Mouse (Mus musculus) CH12.LX (cell line): Measurements from ENCODE around the gene Taco1.
"Not testable (repeated sequence)": the region's sequence is repeated elsewhere in the genome, so short reads cannot be mapped to it uniquely, and the experiment has no call there.

Experiments
- CHD2 ChIP-seq: IDR thresholded peaks from 2 replicates; pipeline ENCODE4 v1.6.1; 2011; ENCODE audit warnings: low read length, improper control_type of control experiment
- CTCF ChIP-seq, 2 experiments: IDR thresholded peaks in 1 of 2; conservative IDR thresholded peaks in 1 of 2; 2 replicates each; pipeline ENCODE4 v1.5.1; 2011 to 2012; ENCODE audit warnings: low read depth in 2 of 2, low read length in 2 of 2, improper control_type of control experiment in 1 of 2, inconsistent platforms in 1 of 2, mild to moderate bottlenecking in 1 of 2, moderate library complexity in 1 of 2
- EP300 ChIP-seq: IDR thresholded peaks from 2 replicates; pipeline ENCODE4 v1.6.1; 2011; ENCODE audit warnings: low read length, improper control_type of control experiment
- ETS1 ChIP-seq: conservative IDR thresholded peaks from 2 replicates; pipeline ENCODE4 v1.6.1; 2012; ENCODE audit warnings: low read depth, mild to moderate bottlenecking, inconsistent platforms, low read length, improper control_type of control experiment, moderate library complexity
- MAFK ChIP-seq: IDR thresholded peaks from 2 replicates; pipeline ENCODE4 v1.6.1; 2011; ENCODE audit warnings: low read length, improper control_type of control experiment; ENCODE audit not compliant: insufficient replicate concordance
- MEF2A ChIP-seq: IDR thresholded peaks from 2 replicates; pipeline ENCODE4 v1.6.1; 2014; ENCODE audit warnings: low read depth, mild to moderate bottlenecking, inconsistent platforms, low read length, improper control_type of control experiment, borderline replicate concordance
- NELFE ChIP-seq: IDR thresholded peaks from 2 replicates; pipeline ENCODE4 v1.6.1; 2011; ENCODE audit warnings: low read depth, low read length, improper control_type of control experiment
- POLR2A ChIP-seq: IDR thresholded peaks from 2 replicates; pipeline ENCODE4 v1.6.1; 2011; ENCODE audit warnings: low read depth, mild to moderate bottlenecking, improper control_type of control experiment, low read length
- RAD21 ChIP-seq: IDR thresholded peaks from 2 replicates; pipeline ENCODE4 v1.6.1; 2011; ENCODE audit warnings: low read depth, mild to moderate bottlenecking, low read length, improper control_type of control experiment, moderate library complexity
- RCOR1 ChIP-seq: conservative IDR thresholded peaks from 2 replicates; pipeline ENCODE4 v1.6.1; 2012; ENCODE audit warnings: low read depth, mild to moderate bottlenecking, inconsistent platforms, low read length, improper control_type of control experiment
- SIN3A ChIP-seq: IDR thresholded peaks from 2 replicates; pipeline ENCODE4 v1.6.1; 2012; ENCODE audit warnings: low read length, improper control_type of control experiment, inconsistent platforms
- TBP ChIP-seq: conservative IDR thresholded peaks from 2 replicates; pipeline ENCODE4 v1.6.1; 2011; ENCODE audit warnings: low read depth, low read length, improper control_type of control experiment
- USF1 ChIP-seq: IDR thresholded peaks from 2 replicates; pipeline ENCODE4 v1.6.1; 2014; ENCODE audit warnings: low read depth, mild to moderate bottlenecking, inconsistent platforms, low read length, improper control_type of control experiment
- ZC3H11A ChIP-seq: IDR thresholded peaks from 2 replicates; pipeline ENCODE4 v1.6.1; 2012; ENCODE audit warnings: low read depth, mild to moderate bottlenecking, inconsistent platforms, low read length, improper control_type of control experiment

DNA sequence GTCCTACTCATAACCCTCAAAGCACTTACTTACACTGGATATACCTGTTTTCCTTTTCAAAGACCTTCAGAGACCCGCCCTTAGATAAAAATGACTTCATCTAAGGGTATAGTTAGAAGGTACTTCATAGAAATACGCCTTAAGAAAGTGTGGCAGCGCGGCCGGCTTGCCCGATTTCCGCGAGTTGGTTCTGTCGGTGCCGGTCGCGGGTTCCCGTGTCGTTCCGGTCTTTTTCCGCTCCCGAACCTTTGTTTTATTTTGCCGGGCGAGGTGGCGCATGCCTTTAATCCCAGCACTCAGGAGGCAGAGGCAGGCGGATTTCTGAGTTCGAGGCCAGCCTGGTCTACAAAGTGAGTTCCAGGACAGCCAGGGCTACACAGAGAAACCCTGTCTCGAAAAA, 755 bp downstream of the Taco1 start:
- not testable (repeated sequence) for TF ChIP-seq CTCF (conservative IDR thresholded peaks at IDR 0.05 in 1 of 2, IDR thresholded peaks at IDR 0.05 in 1 of 2; ENCODE audit: low read depth in 2 of 2, low read length in 2 of 2); ETS1; NELFE; EP300; POLR2A; TBP; USF1; MEF2A; SIN3A; RAD21; CHD2; RCOR1; MAFK; ZC3H11A
